14 mouse cellular contexts compared by ENCODE assay signal in the genomic region with DNA sequence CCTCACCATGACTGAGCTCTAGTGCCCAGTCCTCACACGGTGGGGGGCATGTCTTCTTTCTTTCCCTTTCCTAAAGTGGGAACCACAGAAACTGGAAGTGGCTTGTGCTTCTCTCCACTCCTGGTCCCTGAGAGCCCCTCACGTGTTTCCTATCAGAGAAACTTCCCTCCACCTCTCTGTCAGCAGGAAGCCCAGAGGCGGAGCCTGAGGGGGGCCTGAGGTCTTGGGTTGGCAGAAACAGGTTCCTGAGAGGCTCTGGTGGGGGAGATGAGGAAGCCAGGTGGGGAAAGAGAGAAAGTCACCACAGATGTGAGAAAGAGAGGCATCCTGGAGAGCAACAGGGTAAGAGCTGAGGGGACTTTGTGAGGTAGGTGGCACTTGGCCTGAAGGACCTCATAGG. TPM values are rescaled to one million over a fixed set of nuclear protein-coding genes. Genes with fewer than 3 reads are reported as not detected.
DNase-seq lines count a peak whose midpoint lies in the region; ATAC-seq and TF ChIP-seq lines count a peak whose summit lies in the region.
"Had no signal": no experiment of that assay in that cellular context is flagged by ENCODE, and none has a peak within 500 bp of the region (broad histone marks: within the 10 kb centered on the region; RNA-seq: fewer than 3 reads in every experiment).

No protein-coding gene starts in this region.

- peaks cover 0 to 24% of the 10 kb centered on the region in 2 experiments; a peak in 2 of 4 replicates for H3K36me3 ChIP-seq in MEL (ENCODE audit: control insufficient read depth in 1 of 2, insufficient read depth in 2 of 2, low read length in 2 of 2)
- H3K36me3 ChIP-seq in liver, embryonic 11.5 days (ENCODE audit: control insufficient read depth, insufficient read depth, low read length), result no peaks in the 10 kb centered on the region
- no peaks in the 10 kb centered on the region for H3K36me3 ChIP-seq in heart, embryonic 10.5 days
- no peaks in the 10 kb centered on the region for H3K36me3 ChIP-seq in midbrain, embryonic 14.5 days (ENCODE audit: control insufficient read depth, insufficient read depth, low read length)
- H3K36me3 ChIP-seq: lung, embryonic 15.5 days; midbrain, embryonic 15.5 days had no signal

- no peak overlapping the region for H3K27ac ChIP-seq in layer of hippocampus, adult 2 months
- peak overlapping the region; percentile 11; the same call in 1 of the 2 replicates for H3K27ac ChIP-seq in MEL (ENCODE audit: control insufficient read depth, low read depth, low read length)
- no peak overlapping the region for H3K27ac ChIP-seq in liver, embryonic 11.5 days (ENCODE audit: low read depth, low read length)
- no peak overlapping the region for H3K27ac ChIP-seq in heart, embryonic 10.5 days
- H3K27ac ChIP-seq in midbrain, embryonic 14.5 days (replicated peaks; ENCODE audit: low read depth, low read length), result no peak overlapping the region
- H3K27ac ChIP-seq: lung, embryonic 15.5 days; midbrain, embryonic 15.5 days had no signal

- 24% methylated on average over 3 of the region's 3 CpGs for WGBS in liver, embryonic 11.5 days
- WGBS in heart, embryonic 10.5 days, result 29% methylated on average over 3 of the region's 3 CpGs
- 63% methylated on average over 3 of the region's 3 CpGs for WGBS in midbrain, embryonic 14.5 days

- TF ChIP-seq EP300 in MEL (IDR thresholded peaks at IDR 0.05; ENCODE audit: low read depth in 1 of 2, low read length in 2 of 2), result 0 out of 4 replicates have a peak, but pooled peaks of 1 of the 2 experiments have one; percentile 16

- no peaks in the 10 kb centered on the region for H3K79me2 ChIP-seq in MEL (ENCODE audit: control insufficient read depth, insufficient read depth, low read length, poor library complexity)

- no peaks in the 10 kb centered on the region for H3K27me3 ChIP-seq in MEL (ENCODE audit: control insufficient read depth in 1 of 2, insufficient read depth in 2 of 2, low read length in 2 of 2)
- no peaks in the 10 kb centered on the region for H3K27me3 ChIP-seq in liver, embryonic 11.5 days (replicated peaks; ENCODE audit: control insufficient read depth, insufficient read depth, low read length)
- H3K27me3 ChIP-seq in heart, embryonic 10.5 days (ENCODE audit: insufficient read depth, poor library complexity, severe bottlenecking), result no peaks in the 10 kb centered on the region
- no peaks in the 10 kb centered on the region for H3K27me3 ChIP-seq in midbrain, embryonic 14.5 days (ENCODE audit: control insufficient read depth, insufficient read depth, low read length)
- H3K27me3 ChIP-seq: lung, embryonic 15.5 days; midbrain, embryonic 15.5 days had no signal

- H3K4me3 ChIP-seq in layer of hippocampus, adult 2 months, result no peak overlapping the region
- no peak overlapping the region for H3K4me3 ChIP-seq in MEL (ENCODE audit: control insufficient read depth in 1 of 2, insufficient read depth in 1 of 2, low read depth in 2 of 2, low read length in 2 of 2)
- H3K4me3 ChIP-seq in liver, embryonic 11.5 days (ENCODE audit: low read depth, low read length), result no peak overlapping the region
- H3K4me3 ChIP-seq in heart, embryonic 10.5 days, result no peak overlapping the region
- no peak overlapping the region for H3K4me3 ChIP-seq in midbrain, embryonic 14.5 days (replicated peaks; ENCODE audit: low read depth, low read length)
- H3K4me3 ChIP-seq: erythroblast, embryonic 14.5 days; lung, embryonic 15.5 days; midbrain, embryonic 15.5 days had no signal

- H3K4me1 ChIP-seq in MEL (ENCODE audit: control insufficient read depth in 1 of 2, insufficient read depth in 2 of 2, low read length in 2 of 2), result peaks cover 11 to 35% of the 10 kb centered on the region in 2 experiments
- H3K4me1 ChIP-seq in liver, embryonic 11.5 days (replicated peaks; ENCODE audit: control insufficient read depth, insufficient read depth, low read length), result peaks cover 31% of the 10 kb centered on the region
- peaks cover 27% of the 10 kb centered on the region for H3K4me1 ChIP-seq in heart, embryonic 10.5 days
- H3K4me1 ChIP-seq in midbrain, embryonic 14.5 days (ENCODE audit: control insufficient read depth, insufficient read depth, low read length), result no peaks in the 10 kb centered on the region
- H3K4me1 ChIP-seq: midbrain, embryonic 15.5 days had no signal

- H3K9me3 ChIP-seq in MEL (replicated peaks; ENCODE audit: insufficient read depth, low read length), result no peaks in the 10 kb centered on the region
- no peaks in the 10 kb centered on the region for H3K9me3 ChIP-seq in liver, embryonic 11.5 days (ENCODE audit: control insufficient read depth, low read length)
- no peaks in the 10 kb centered on the region for H3K9me3 ChIP-seq in heart, embryonic 10.5 days
- no peaks in the 10 kb centered on the region for H3K9me3 ChIP-seq in midbrain, embryonic 14.5 days (ENCODE audit: control insufficient read depth, low read length)
- H3K9me3 ChIP-seq: lung, embryonic 15.5 days; midbrain, embryonic 15.5 days had no signal

- ATAC-seq in liver, embryonic 11.5 days (replicated peaks; ENCODE audit: low FRiP score), result no peak
- no peak for ATAC-seq in midbrain, embryonic 14.5 days (ENCODE audit: low FRiP score, low TSS enrichment)
- ATAC-seq: intestine, embryonic 16.5 days; midbrain, embryonic 15.5 days had no signal

- no peak for TF ChIP-seq RAD21 in MEL (IDR thresholded peaks at IDR 0.05; ENCODE audit: low read depth, low read length)

- peak overlapping the region; percentile 21; the same call in 1 of the 2 replicates for H3K4me2 ChIP-seq in liver, embryonic 11.5 days
- no peak overlapping the region for H3K4me2 ChIP-seq in midbrain, embryonic 14.5 days (ENCODE audit: low read length)
- H3K4me2 ChIP-seq: lung, embryonic 15.5 days; midbrain, embryonic 15.5 days had no signal

- TF ChIP-seq POLR2A in MEL (IDR thresholded peaks at IDR 0.05; ENCODE audit: control insufficient read depth in 1 of 2, insufficient read depth in 1 of 2, low read depth in 1 of 2, low read length in 2 of 2, poor library complexity in 1 of 2), result no peak

- peak; percentile 72 for DNase-seq in layer of hippocampus, adult 9-11 months
- DNase-seq in layer of hippocampus, adult 2 months (ENCODE audit: low spot score in 2 of 2), result no peak
- DNase-seq in MEL (ENCODE audit: low read depth, low spot score), result peak; percentile 68
- DNase-seq in liver, embryonic 11.5 days (ENCODE audit: low spot score), result no peak
- peak; percentile 63 to 69 for DNase-seq in thymus, postnatal 10 days (ENCODE audit: low spot score in 2 of 2)
- no peak for DNase-seq in kidney, adult 18-20 months
- no peak for DNase-seq in heart, embryonic 10.5 days (ENCODE audit: low spot score)
- no peak for DNase-seq in midbrain, embryonic 14.5 days
- DNase-seq: cerebellum, postnatal 36 days; heart, postnatal 10 days had no signal

- 0 out of 2 replicates have a peak overlapping the region, but pooled peaks have one; percentile 31 for H3K9ac ChIP-seq in MEL (ENCODE audit: control insufficient read depth, low read depth, low read length, poor library complexity, severe bottlenecking)
- no peak overlapping the region for H3K9ac ChIP-seq in liver, embryonic 11.5 days (ENCODE audit: low read depth, low read length)
- H3K9ac ChIP-seq in midbrain, embryonic 14.5 days (replicated peaks; ENCODE audit: low read length), result no peak overlapping the region
- H3K9ac ChIP-seq: lung, embryonic 15.5 days; midbrain, embryonic 15.5 days had no signal

- no peak for TF ChIP-seq CTCF in layer of hippocampus, adult 2 months (conservative IDR thresholded peaks at IDR 0.05)
- no peak for TF ChIP-seq CTCF in MEL (IDR thresholded peaks at IDR 0.05 in 2 of 3, conservative IDR thresholded peaks at IDR 0.05 in 1 of 3; ENCODE audit: control insufficient read depth in 1 of 3, insufficient read depth in 1 of 3, low read depth in 2 of 3, low read length in 3 of 3, poor library complexity in 1 of 3, severe bottlenecking in 1 of 3)

TF ChIP-seq in MEL, 35 proteins besides CTCF, POLR2A, EP300 and RAD21 (continues in another document):
- no peak for TF ChIP-seq KAT2A (conservative IDR thresholded peaks at IDR 0.05; ENCODE audit: low read depth, low read length)
- TF ChIP-seq SMC3 (IDR thresholded peaks at IDR 0.05; ENCODE audit: low read depth, low read length), result no peak
- TF ChIP-seq TCF12 (IDR thresholded peaks at IDR 0.05; ENCODE audit: low read depth, low read length), result 0 out of 2 replicates have a peak, but pooled peaks have one; percentile 15
- TF ChIP-seq ETS1 (IDR thresholded peaks at IDR 0.05; ENCODE audit: low read depth, low read length), result peak; percentile 43; the same call in 1 of the 2 replicates
- TF ChIP-seq E2F4 (IDR thresholded peaks at IDR 0.05; ENCODE audit: borderline replicate concordance, low read depth, low read length), result no peak
- peak; percentile 65; the same call in 1 of the 2 replicates for TF ChIP-seq MAZ (IDR thresholded peaks at IDR 0.05; ENCODE audit: low read depth, low read length)
- no peak for TF ChIP-seq POLR2AphosphoS5 (IDR thresholded peaks at IDR 0.05; ENCODE audit: borderline replicate concordance, low read depth, low read length)
- no peak for TF ChIP-seq CHD1 (IDR thresholded peaks at IDR 0.05; ENCODE audit: low read depth, low read length)
- TF ChIP-seq MAX (IDR thresholded peaks at IDR 0.05; ENCODE audit: low read length), result peak; percentile 64
- TF ChIP-seq MXI1 (IDR thresholded peaks at IDR 0.05; ENCODE audit: low read depth, low read length), result peak; percentile 64; the same call in 1 of the 2 replicates
- peak; percentile 82 for TF ChIP-seq USF1 (IDR thresholded peaks at IDR 0.05; ENCODE audit: low read depth, low read length)
- 0 out of 2 replicates have a peak, but pooled peaks have one; percentile 37 for TF ChIP-seq HCFC1 (IDR thresholded peaks at IDR 0.05; ENCODE audit: low read depth, low read length)

RNA-seq across cellular contexts. Expression of gene Ncoa3, which starts 42.7 kb away (rescaled TPM):
- total RNA-seq in layer of hippocampus, adult 2 months (2021), result 10 to 100 TPM; 27.8 to 37.7 TPM
- 5.7 and 6.7 TPM in 2 replicates for total RNA-seq in MEL (2012; rRNA removed)
- 10 to 100 TPM; 10.3 to 19.8 TPM for polyA plus RNA-seq in MEL (2012; ENCODE audit: insufficient read depth in 1 of 2, insufficient read length in 2 of 2, low read depth in 1 of 2, low replicate concordance in 2 of 2, missing spikeins in 1 of 2)
- 15.2 and 16.6 TPM in 2 replicates for polyA plus RNA-seq in liver, embryonic 11.5 days (2014; fragmentation: Nextera tagmentation; extraction: Ambion mirVana)
- 14.8 and 15.8 TPM in 2 replicates for polyA plus RNA-seq in heart, embryonic 10.5 days (2016; fragmentation: Nextera tagmentation; extraction: Ambion mirVana)
- 15.3 and 18.2 TPM in 2 replicates for polyA plus RNA-seq in midbrain, embryonic 14.5 days (2014; fragmentation: Nextera tagmentation; extraction: Ambion mirVana)

RNA-seq across cellular contexts. Expression of gene Zmynd8, which starts 50.9 kb away (rescaled TPM):
- total RNA-seq in layer of hippocampus, adult 2 months (2021), result 100 to 1,000 TPM; 173 to 186 TPM
- total RNA-seq in MEL (2012; rRNA removed), result 30.3 and 37.3 TPM in 2 replicates
- 10 to 100 TPM; 41.6 to 89.2 TPM for polyA plus RNA-seq in MEL (2012; ENCODE audit: insufficient read depth in 1 of 2, insufficient read length in 2 of 2, low read depth in 1 of 2, low replicate concordance in 2 of 2, missing spikeins in 1 of 2)
- 49.1 and 55.8 TPM in 2 replicates for polyA plus RNA-seq in liver, embryonic 11.5 days (2014; fragmentation: Nextera tagmentation; extraction: Ambion mirVana)
- 57.1 and 58.5 TPM in 2 replicates for polyA plus RNA-seq in heart, embryonic 10.5 days (2016; fragmentation: Nextera tagmentation; extraction: Ambion mirVana)
- 64.4 and 67.8 TPM in 2 replicates for polyA plus RNA-seq in midbrain, embryonic 14.5 days (2014; fragmentation: Nextera tagmentation; extraction: Ambion mirVana)

Comparison
In these comparisons a context has a peak if more than half of its experiments do, and no peak if none do; other contexts are left out.
1. DNase-seq: peak in layer of hippocampus, adult 9-11 months (single experiment), MEL (single experiment) and thymus, postnatal 10 days (2 of 2); none in layer of hippocampus, adult 2 months (0 of 2), liver, embryonic 11.5 days (single experiment), kidney, adult 18-20 months (single experiment), heart, embryonic 10.5 days (single experiment) and midbrain, embryonic 14.5 days (single experiment).